Mouse (Mus musculus): Measurements from ENCODE around the gene Txnip.

DNA sequence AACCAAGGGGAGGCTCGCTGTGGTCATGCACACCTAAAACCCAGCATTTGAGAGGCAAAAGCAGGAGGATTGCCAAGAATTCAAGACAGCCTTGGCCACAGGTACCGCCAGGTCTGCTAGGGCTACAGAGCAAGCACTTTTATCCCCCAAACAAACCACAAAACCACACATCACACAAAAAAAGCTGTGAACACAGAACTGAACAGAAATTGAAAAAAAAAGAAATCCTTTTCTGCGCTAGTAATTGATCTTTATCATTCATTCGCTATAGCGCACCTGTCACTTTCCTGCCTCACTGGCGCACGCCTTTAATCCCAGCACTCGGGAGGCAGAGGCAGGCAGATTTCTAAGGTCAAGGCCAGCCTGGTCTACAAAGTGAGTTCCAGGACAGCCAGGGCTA lies 5.5 kb downstream of the Txnip start:
- TF ChIP-seq POLR2A (IDR thresholded peaks at IDR 0.05; ENCODE audit: borderline replicate concordance, extremely low read depth, insufficient read depth, insufficient read length, poor library complexity, severe bottlenecking) (no peak), CTCF (IDR thresholded peaks at IDR 0.05; ENCODE audit: borderline replicate concordance, extremely low read depth, insufficient read depth, insufficient read length) (no peak)
